Mouse (Mus musculus) frontal cortex, postnatal 36 days (tissue): ENCODE results near the gene Tapt1.

Experiments
- DNase-seq, 2 experiments: peaks; one replicate each; pipeline ENCODE4 v3.0.0; 2022; ENCODE audit warnings: low spot score in 2 of 2

Tapt1 gene

GRCm38 (mm10) chr5:44234606-44235005 is 8.2 kb upstream of the Tapt1 start:
- no peak for DNase-seq

- no peak for DNase-seq
These were observed 7.5 kb upstream of the Tapt1 start for GRCm38 (mm10) chr5:44233933-44234332.

- DNase-seq: no peak
These were observed 2.3 kb upstream of the Tapt1 start for GRCm38 (mm10) chr5:44228756-44229155.

- no peak for DNase-seq
These were observed 1.9 kb upstream of the Tapt1 start for GRCm38 (mm10) chr5:44228323-44228722.

- no peak for DNase-seq
These were observed 1.0 kb upstream of the Tapt1 start for GRCm38 (mm10) chr5:44227462-44227840.

GRCm38 (mm10) chr5:44225911-44226520 is 410 bp downstream of the Tapt1 start:
- DNase-seq: peak in 1 of 2 experiments; percentile 13

GRCm38 (mm10) chr5:44224916-44225600 is 1.4 kb downstream of the Tapt1 start:
- no peak for DNase-seq

GRCm38 (mm10) chr5:44224251-44224650 is 2.2 kb downstream of the Tapt1 start:
- peak in 1 of 2 experiments; percentile 23 for DNase-seq

- no peak for DNase-seq
These were observed 3.0 kb downstream of the Tapt1 start for GRCm38 (mm10) chr5:44223341-44223881.

- no peak for DNase-seq
These were observed 6.0 kb downstream of the Tapt1 start for GRCm38 (mm10) chr5:44220430-44220829.

- DNase-seq: no peak
These were observed 6.6 kb downstream of the Tapt1 start for GRCm38 (mm10) chr5:44219871-44220270.

GRCm38 (mm10) chr5:44218483-44218882 is 7.9 kb downstream of the Tapt1 start:
- no peak for DNase-seq

GRCm38 (mm10) chr5:44217685-44218041 is 8.8 kb downstream of the Tapt1 start:
- no peak for DNase-seq

GRCm38 (mm10) chr5:44217041-44217684 is 9.3 kb downstream of the Tapt1 start:
- DNase-seq: no peak

- no peak for DNase-seq
These were observed 11.3 kb downstream of the Tapt1 start for GRCm38 (mm10) chr5:44215118-44215517.

- DNase-seq: no peak
These were observed 12.4 kb downstream of the Tapt1 start for GRCm38 (mm10) chr5:44214025-44214424.

- DNase-seq: peak in 1 of 2 experiments; percentile 23
These were observed 13.0 kb downstream of the Tapt1 start for GRCm38 (mm10) chr5:44213391-44213790.

GRCm38 (mm10) chr5:44211818-44212465 is 14.5 kb downstream of the Tapt1 start:
- DNase-seq: no peak

GRCm38 (mm10) chr5:44207286-44207685 is 19.1 kb downstream of the Tapt1 start:
- DNase-seq: no peak

GRCm38 (mm10) chr5:44206651-44207050 is 19.8 kb downstream of the Tapt1 start:
- DNase-seq: no peak

GRCm38 (mm10) chr5:44203410-44203809 is 23.0 kb downstream of the Tapt1 start:
- DNase-seq: peak; percentile 57 to 70

- no peak for DNase-seq
These were observed 24.8 kb downstream of the Tapt1 start for GRCm38 (mm10) chr5:44201665-44202064.
